Mouse (Mus musculus) layer of hippocampus, adult 11-12 months (tissue): ENCODE results near the gene Ttbk1.
A peak's percentile ranks its signal among the peaks of the same experiment; 100 is the strongest.

ENCODE experiments used
- DNase-seq: peaks from one replicate; pipeline ENCODE4 v3.0.0; 2022; ENCODE audit warnings: low spot score

Ttbk1 gene

GRCm38 (mm10) chr17:46476601-46477000 is 10.9 kb downstream of the Ttbk1 start:
- no peak for DNase-seq

DNA sequence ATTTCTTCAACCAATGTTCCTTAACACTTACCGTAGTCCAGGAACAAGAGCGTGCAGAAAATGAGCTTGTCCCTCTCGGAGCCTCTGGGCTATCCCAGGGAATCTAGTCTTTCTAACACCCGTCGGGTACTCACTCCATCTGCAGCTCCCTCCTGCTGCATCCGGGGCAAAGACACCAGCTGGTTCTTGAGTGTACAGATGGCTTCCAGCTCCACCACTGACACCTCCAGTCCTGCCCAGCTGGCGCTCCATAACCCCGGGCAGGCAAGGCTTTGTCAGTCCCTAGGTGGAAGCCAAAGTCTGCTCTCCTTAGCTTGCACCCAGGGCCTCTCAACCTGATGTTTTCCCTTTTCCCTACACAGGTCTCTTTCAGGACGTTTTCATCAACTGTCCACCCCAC is 19.6 kb downstream of the Ttbk1 start:
- no peak for DNase-seq

- DNase-seq, result no peak
Measured at GRCm38 (mm10) chr17:46462226-46462625, 25.2 kb downstream of the Ttbk1 start.

GRCm38 (mm10) chr17:46461347-46461746 is 26.1 kb downstream of the Ttbk1 start:
- no peak for DNase-seq

DNA sequence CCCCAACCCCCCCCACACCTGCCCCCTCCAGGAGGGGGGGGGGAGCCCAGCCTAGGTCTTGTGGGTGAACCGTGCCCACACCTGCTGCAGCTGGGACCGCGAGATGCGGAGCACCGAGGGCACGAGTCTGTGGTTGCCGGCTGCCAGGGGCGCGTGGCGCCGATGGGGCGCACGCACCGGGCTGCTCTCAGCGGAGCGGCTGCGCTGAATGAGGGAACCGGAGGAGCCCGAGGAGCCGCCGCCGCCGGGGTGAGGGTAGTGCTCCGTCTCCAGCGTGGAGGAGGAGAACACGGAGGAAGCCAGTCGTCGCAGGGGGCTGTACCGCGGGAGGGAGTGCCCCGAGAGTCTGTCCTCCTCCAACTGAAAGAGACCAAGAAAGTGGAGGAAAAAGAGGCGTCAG is 26.8 kb downstream of the Ttbk1 start:
- DNase-seq, result no peak

DNA sequence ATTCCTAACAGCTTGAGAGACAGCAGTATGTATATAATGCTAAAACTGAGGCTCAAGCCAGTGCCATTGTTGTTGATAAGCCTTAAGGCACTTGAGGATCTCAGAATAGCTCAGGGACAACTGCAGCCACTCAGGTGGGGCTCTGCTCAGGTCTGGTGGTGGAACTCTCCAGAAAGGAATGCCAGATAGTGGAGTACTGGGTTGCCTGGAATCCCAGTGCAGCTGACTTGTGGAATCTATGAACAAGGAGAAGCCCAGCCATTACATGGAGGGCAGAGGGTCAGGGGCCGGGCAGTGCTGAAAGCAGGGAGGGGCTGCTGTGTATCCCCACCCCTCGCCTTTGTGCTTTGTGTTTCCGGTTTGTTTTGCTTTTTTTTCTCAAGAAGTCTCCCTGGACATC is 29.0 kb downstream of the Ttbk1 start:
- no peak for DNase-seq

DNA sequence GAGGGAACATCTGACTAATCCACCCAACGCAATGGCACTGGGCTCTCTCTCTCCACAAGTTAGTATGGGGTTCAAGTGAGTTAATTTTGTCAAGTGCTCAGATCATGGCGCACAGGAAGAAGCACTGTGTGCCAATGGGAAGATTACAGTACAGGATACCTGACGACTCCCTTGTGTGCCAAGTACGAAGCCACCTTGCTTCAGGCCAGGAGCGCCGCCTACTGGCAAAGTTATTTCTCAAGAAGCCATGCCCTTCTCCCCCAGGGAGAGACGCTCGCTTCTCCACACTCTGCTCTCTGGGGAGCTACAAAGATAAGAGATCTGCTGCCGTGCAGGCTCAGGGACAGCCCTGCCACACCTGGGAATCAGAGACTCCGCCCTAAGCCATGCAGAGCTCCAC is 29.7 kb downstream of the Ttbk1 start:
- peak; percentile 63 for DNase-seq

GRCm38 (mm10) chr17:46455110-46455691 is 32.3 kb downstream of the Ttbk1 start:
- peak; percentile 36 for DNase-seq

DNA sequence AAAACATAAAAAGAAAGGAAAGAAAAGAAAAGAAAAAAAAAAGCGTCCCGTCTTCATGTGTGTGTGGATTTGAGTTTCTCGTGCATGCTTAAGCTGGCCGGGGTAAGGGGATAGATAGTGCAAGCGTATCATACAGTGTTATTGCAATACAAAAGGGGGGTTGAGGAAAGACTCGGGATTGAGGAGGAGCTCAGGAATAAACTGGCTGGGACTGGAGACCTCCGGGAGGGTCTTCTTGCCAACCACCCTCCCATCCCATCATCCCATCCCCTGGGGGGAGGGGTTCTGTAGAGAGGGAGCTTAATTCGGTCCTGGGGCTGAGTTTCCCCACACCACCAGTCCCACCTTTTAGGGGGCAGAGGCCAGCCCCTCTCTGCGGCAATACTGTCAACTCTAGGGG is 32.9 kb downstream of the Ttbk1 start:
- DNase-seq, result no peak

- DNase-seq, result no peak
Measured at GRCm38 (mm10) chr17:46453970-46454411, 33.5 kb downstream of the Ttbk1 start.

- no peak for DNase-seq
Measured at GRCm38 (mm10) chr17:46453302-46453948, 34.0 kb downstream of the Ttbk1 start.

- DNase-seq, result no peak
Measured at GRCm38 (mm10) chr17:46452683-46453082, 34.8 kb downstream of the Ttbk1 start.

DNA sequence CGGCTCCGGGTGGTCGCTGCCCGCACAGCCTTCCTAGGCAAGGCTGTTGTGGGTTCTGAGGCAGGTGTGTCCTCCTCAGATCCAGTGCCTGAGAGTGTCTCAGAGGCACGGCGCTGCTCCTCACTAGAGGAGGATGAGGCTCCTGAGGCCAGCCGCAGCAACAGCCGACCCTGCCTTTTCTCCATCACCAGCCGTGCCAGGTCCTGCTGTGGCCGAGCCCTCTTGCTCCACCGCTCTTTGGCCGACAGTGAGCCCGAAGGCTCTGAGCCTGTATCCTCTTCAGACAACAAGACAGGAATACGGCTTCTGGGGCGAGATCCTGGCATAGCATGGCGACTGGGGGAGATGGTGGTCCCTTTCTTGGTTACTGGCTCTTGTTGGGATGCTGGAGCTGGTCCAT is 41.2 kb downstream of the Ttbk1 start:
- DNase-seq, result no peak

- no peak for DNase-seq
Measured at GRCm38 (mm10) chr17:46444839-46445579, 42.5 kb downstream of the Ttbk1 start.

- DNase-seq, result no peak
Measured at GRCm38 (mm10) chr17:46439176-46439575, 48.3 kb downstream of the Ttbk1 start.

DNA sequence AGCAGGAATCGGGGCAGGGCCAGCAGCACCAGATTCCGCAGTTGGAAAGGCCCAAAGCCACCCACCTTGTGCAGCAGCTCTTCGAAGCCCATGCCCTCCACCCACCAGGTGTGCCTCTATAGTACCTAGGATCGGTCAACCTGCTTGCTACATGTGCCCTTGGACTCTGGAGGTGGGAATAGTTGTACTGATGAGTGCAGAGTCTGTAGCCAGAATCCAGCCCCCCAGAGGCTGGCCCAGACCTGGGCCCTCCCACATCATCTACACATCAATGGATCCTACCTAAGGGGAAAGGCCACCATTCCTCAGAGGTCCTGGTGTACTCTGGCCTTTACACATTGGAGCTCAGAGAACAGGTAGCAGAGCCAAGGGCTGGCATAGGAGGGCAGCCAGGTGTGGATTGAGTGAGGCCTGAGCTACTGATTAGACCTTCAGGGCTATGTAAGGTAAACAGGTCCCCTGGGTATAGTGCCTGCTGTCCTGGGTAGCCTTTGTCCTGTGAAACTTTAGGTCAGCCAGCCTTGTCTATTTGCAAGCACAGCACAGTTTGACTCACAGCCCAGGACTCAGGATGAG is 49.1 kb downstream of the Ttbk1 start, which contains the start of gene Slc22a7:
Gene Slc22a7 (minus strand): TSS at position 160 of the 576 bp plus-strand sequence.
- DNase-seq, result no peak

DNA sequence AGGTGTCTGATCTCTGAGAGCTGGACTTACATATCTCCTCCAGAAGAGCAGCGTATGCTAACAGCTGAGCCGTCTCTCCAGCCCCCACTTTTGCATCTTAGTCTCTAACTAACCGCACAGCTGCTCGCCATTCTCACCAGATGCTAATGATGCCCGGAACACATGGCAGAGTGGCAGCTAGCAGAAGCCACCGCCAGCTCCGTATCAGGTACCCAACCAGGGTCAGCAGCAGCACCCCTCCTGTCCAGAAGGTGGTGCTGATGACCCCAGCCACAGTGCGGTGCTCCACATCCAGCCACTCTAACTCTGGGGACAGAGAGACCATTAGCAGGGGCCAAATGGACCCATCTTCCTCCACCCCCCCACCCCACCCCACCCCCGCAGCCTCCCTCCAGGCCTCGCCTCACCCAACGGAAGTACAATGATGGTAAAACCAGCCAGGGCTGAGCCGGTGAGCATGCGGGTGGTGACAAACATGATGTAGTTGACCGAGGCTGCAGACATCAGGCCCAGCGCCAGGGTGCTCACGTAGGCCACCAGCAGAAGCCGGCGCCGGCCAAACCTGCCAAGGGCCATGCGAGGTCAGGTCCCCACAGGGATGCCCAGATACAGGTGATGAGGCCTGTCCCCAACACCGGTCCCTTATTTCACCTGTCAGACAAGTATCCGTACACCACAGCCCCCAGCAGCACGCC is 50.7 kb downstream of the Ttbk1 start:
- DNase-seq, result no peak

- DNase-seq, result no peak
Measured at GRCm38 (mm10) chr17:46433627-46434026, 53.8 kb downstream of the Ttbk1 start.

GRCm38 (mm10) chr17:46428761-46429414 is 58.6 kb downstream of the Ttbk1 start, which contains the start of gene Crip3:
TSS of gene Crip3 (plus strand) at chr17:46428926.
- DNase-seq, result no peak

DNA sequence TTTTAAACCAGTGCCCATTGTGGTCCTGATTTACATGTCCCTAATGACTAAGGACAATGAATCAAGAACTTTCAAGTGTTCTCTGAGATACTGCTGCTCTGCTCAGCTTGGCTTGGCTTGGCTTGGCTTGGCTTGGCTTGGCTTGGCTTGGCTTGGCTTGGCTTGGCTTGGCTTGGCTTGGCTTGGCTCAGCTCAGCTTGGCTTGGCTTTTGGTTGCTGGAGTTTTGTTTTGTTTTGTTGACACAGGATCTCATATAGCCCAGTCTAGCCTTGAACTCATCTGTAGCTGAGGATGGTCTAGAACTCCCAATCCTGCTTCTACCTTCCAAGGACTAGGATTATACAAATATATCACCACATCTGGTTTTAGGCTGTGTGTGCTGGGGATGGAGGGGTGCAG is 61.0 kb downstream of the Ttbk1 start:
- DNase-seq, result no peak

DNA sequence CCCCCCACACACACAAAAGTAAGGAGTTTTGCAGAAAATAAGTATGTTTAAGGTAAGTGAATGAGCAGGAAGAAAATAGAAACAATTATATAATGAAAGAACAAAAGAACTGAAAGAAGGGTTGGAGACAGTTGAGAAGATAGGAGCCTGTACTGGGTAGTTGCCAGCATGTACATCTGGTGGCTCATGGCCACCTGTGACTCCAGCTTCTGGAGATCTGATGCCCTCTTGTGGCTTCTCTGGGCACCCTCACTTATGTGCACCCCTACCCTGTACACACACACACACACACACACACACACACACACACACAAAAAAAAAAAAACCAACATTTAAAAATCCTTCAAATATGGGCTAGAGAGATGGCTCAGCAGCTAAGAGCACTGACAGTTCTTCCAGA is 67.8 kb downstream of the Ttbk1 start:
- DNase-seq, result no peak

DNA sequence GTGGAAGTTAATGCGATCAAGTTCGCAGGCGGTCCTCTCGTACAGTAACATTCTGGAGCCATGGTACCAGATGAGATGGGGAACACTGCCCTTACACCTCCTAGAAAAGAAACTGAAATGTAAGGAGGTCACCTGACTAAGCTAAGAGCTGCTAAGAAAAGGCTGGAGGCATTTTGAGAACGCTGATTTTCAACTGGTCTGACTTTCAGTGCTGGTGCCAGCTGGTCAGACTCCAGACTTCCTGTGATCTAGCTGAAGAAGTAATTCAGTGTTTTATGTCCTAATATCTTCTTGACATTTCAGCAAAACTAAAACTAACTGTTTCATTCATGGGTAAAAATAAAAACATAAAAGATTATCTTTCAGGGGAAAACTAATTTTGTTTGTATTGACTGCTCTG is 68.8 kb downstream of the Ttbk1 start:
- DNase-seq, result no peak
